Comparison of ENCODE assay signal across 27 mouse cellular contexts in genomic region chr19:37360044-37360443, GRCm38 (mm10).
"Had no signal": no experiment of that assay in that cellular context is flagged by ENCODE, and none has a peak within 500 bp of the region (broad histone marks: within the 10 kb centered on the region; RNA-seq: fewer than 3 reads in every experiment).

No protein-coding gene starts in this region.

- H3K27me3 ChIP-seq: heart, embryonic 12.5 days; hindbrain, embryonic 12.5 days; intestine, embryonic 15.5 days; kidney, embryonic 15.5 days; limb, embryonic 12.5 days; liver, embryonic 13.5 days; liver, embryonic 15.5 days had no signal

- H3K27ac ChIP-seq: heart, embryonic 10.5 days; hindbrain, embryonic 10.5 days; hindbrain, embryonic 12.5 days; hindbrain, embryonic 14.5 days; intestine, embryonic 15.5 days; kidney, embryonic 15.5 days; kidney, postnatal 0 days; layer of hippocampus, adult 2 months; left cerebral cortex, adult 2 months; limb, embryonic 10.5 days; limb, embryonic 12.5 days; liver, embryonic 13.5 days; liver, embryonic 15.5 days had no signal

- DNase-seq: gastrocnemius, postnatal 10 days; gastrocnemius, postnatal 25 days; heart, adult 18-20 months; heart, postnatal 10 days; heart, postnatal 4 days; kidney, adult 18-20 months; kidney, adult 8-10 months; kidney, postnatal 25 days; kidney, postnatal 4 days; liver; liver, embryonic 13.5 days had no signal

- H3K36me3 ChIP-seq: heart, embryonic 10.5 days; heart, embryonic 12.5 days; hindbrain, embryonic 10.5 days; hindbrain, embryonic 12.5 days; intestine, embryonic 15.5 days; kidney, embryonic 15.5 days; limb, embryonic 10.5 days; limb, embryonic 12.5 days; liver, embryonic 13.5 days; liver, embryonic 15.5 days had no signal

- H3K4me3 ChIP-seq: heart, embryonic 10.5 days; heart, embryonic 12.5 days; hindbrain, embryonic 10.5 days; hindbrain, embryonic 12.5 days; intestine, embryonic 15.5 days; kidney, embryonic 15.5 days; layer of hippocampus, adult 2 months; left cerebral cortex, adult 2 months; limb, embryonic 10.5 days; limb, embryonic 12.5 days; liver, embryonic 13.5 days; liver, embryonic 15.5 days had no signal

- ATAC-seq: hindbrain, embryonic 16.5 days; inflammation-experienced regulatory T-cells, adult 6 months; intestine, embryonic 15.5 days; intestine, postnatal 0 days had no signal

- H3K4me1 ChIP-seq: heart, embryonic 10.5 days; heart, embryonic 12.5 days; hindbrain, embryonic 12.5 days; intestine, embryonic 15.5 days; kidney, embryonic 15.5 days; limb, embryonic 12.5 days had no signal

- H3K9me3 ChIP-seq: heart, embryonic 10.5 days; heart, embryonic 12.5 days; hindbrain, embryonic 10.5 days; hindbrain, embryonic 12.5 days; intestine, embryonic 15.5 days; kidney, embryonic 15.5 days; limb, embryonic 10.5 days; limb, embryonic 12.5 days; liver, embryonic 13.5 days; liver, embryonic 15.5 days had no signal

- H3K9ac ChIP-seq: heart, embryonic 12.5 days; hindbrain, embryonic 12.5 days; hindbrain, embryonic 14.5 days; intestine, embryonic 15.5 days; kidney, embryonic 15.5 days; limb, embryonic 12.5 days; liver, embryonic 13.5 days; liver, embryonic 15.5 days had no signal
